Mouse (Mus musculus): Measurements from ENCODE around the gene Izumo1r.

- TF ChIP-seq CTCF (conservative IDR thresholded peaks at IDR 0.05 in 1 of 2, IDR thresholded peaks at IDR 0.05 in 1 of 2; ENCODE audit: low read depth in 2 of 2, low read length in 2 of 2) (no peak), ZNF384 (IDR thresholded peaks at IDR 0.05; ENCODE audit: low read depth, low read length) (no peak), EP300 (IDR thresholded peaks at IDR 0.05; ENCODE audit: low read length) (no peak), POLR2A (IDR thresholded peaks at IDR 0.05; ENCODE audit: low read depth, low read length) (no peak), HCFC1 (IDR thresholded peaks at IDR 0.05; ENCODE audit: low read depth, low read length) (no peak), RAD21 (IDR thresholded peaks at IDR 0.05; ENCODE audit: low read depth, low read length) (no peak), IRF4 (IDR thresholded peaks at IDR 0.05; ENCODE audit: low read depth, low read length) (no peak), RCOR1 (conservative IDR thresholded peaks at IDR 0.05; ENCODE audit: low read depth, low read length) (no peak)
Observed at GRCm38 (mm10) chr9:14904741-14905475, 1.2 kb upstream of the Izumo1r start.
